Mouse (Mus musculus) embryonic stem cell, embryonic (primary cell): ENCODE measurements around the gene Mknk1.

Experiments used
- CTCF ChIA-PET, 4 experiments: fragments of 300-600 bp in 2 of 4; fragments of 350-600 bp in 2 of 4; sonication (Branson Sonifier 250); formaldehyde crosslinking; loops; one replicate each; lab custom pipeline; 2022; ENCODE audit warnings: inconsistent platforms in 2 of 4; lab: Charles Lee
- POLR2A ChIA-PET, 4 experiments: fragments of 300-600 bp in 2 of 4; fragments of 350-600 bp in 2 of 4; sonication (Branson Sonifier 250); formaldehyde crosslinking; loops; one replicate each; lab custom pipeline; 2022; ENCODE audit warnings: antibody characterized with exemption in 4 of 4, inconsistent platforms in 1 of 4; lab: Charles Lee

Gene Mknk1

DNA sequence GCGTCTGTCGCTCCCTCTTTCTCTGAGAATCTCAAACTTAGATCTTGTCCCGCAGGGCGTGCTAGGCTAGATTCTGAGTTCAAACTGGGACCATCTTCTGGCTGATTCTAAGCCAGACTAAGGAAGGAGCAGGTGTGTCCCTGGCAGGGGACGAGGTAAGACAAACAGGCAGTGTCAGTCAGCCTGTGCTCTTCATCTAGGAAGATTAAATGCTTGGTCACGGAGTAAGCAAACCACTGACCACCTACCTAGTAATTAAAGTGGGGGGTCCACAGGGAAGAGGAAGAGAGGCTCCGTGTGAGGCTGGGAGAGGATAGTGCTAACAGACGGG, 10.5 kb upstream of the Mknk1 start:
- CTCF ChIA-PET: interaction anchor here in 3 of 4 experiments (0.6 to 1.6 kb wide), 4 partner anchors 10 to 251 kb away, joined by 3 to 4 read pairs (median 3); partner anchors contain the start of gene Mknk1 (in 1 of the 3)
- POLR2A ChIA-PET: interaction anchor here (0.6 to 5.1 kb wide), 26 partner anchors 9 to 384 kb away, joined by 3 to 52 read pairs (median 6); partner anchors contain the start of genes Atpaf1 (in 3 of the 4), Mknk1 (in 3 of the 4), Nsun4 (in 3 of the 4) and Dmbx1 (in 1 of the 4)

DNA sequence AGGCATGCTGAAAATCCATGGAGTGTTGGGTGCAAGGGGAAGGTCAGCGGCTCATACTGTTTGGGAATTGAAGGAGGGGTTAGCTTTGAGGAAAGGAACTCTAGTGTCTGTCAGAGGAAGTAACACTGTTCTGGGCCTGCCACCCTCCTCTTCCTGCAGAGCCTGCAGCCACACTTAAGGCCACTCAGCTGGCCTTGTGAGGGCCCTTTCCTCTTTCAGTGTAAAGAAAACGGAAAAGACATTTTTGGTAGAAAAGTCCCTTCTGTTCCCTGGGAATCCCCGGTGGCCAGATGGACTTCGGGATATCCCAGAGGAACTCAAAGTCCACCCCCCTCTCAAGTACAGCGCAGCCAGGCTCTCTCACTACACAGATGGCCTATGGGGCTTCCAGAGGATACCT, 8.5 kb upstream of the Mknk1 start:
- CTCF ChIA-PET: interaction anchor here in 2 of 4 experiments (0.6 to 1.5 kb wide), 2 partner anchors 48 to 815 kb away, joined by 3 read pairs; no protein-coding TSS in a partner anchor
- POLR2A ChIA-PET: interaction anchor here (0.6 to 5.4 kb wide), 19 partner anchors 9 to 830 kb away, joined by 3 to 79 read pairs (median 5); partner anchors contain the start of genes Atpaf1 (in 3 of the 4), Mknk1 (in 2 of the 4), Efcab14 (in 1 of the 4) and Stil (in 1 of the 4)

DNA sequence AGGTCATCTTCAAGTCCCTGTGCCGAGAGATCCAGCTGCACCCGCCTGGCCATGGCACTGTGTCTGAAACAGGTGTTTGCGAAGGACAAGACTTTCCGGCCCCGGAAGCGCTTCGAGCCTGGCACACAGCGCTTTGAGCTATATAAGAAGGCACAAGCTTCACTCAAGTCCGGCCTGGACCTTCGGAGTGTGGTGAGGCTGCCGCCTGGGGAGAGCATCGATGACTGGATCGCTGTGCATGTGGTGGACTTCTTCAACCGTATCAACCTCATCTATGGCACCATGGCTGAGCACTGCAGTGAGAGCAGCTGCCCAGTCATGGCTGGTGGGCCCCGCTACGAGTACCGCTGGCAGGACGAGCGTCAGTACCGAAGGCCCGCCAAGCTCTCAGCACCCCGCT, 7.8 kb upstream of the Mknk1 start:
- ChIA-PET CTCF (interaction anchor here in 2 of 4 experiments (0.6 to 1.5 kb wide), 3 partner anchors 47 to 195 kb away, joined by 3 to 4 read pairs (median 3); partner anchors contain the start of gene Efcab14 (in 1 of the 2)), POLR2A (interaction anchor here in 3 of 4 experiments (0.6 to 5.4 kb wide), 19 partner anchors 9 to 831 kb away, joined by 3 to 79 read pairs (median 5); partner anchors contain the start of genes Atpaf1 (in 3 of the 3), Mknk1 (in 2 of the 3), Efcab14 (in 1 of the 3) and Nsun4 (in 1 of the 3))

DNA sequence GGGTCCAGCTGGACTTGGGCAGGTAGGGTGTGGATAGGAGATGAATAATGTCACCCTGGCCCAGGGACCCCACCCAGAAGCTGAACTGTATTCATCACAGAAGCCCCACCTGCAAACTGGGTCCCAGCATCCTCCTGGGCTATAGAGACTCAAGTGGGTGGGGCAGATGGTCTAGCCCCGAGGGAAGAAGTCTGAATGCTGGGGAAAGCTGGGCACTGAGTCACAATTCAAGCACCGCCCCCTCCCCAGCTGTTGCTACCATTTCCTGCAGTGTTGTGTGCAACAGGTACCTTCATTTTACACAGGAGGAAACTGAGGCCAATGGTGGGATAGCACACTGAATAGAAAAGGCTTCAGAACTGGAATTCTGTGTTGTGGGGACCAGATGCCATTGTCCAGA, 7.0 kb upstream of the Mknk1 start:
- CTCF ChIA-PET: interaction anchor here in 2 of 4 experiments (0.6 to 1.5 kb wide), 5 partner anchors 47 to 152 kb away, joined by 3 to 7 read pairs (median 3); partner anchors contain the start of genes Atpaf1 (in 1 of the 2) and Efcab14 (in 1 of the 2)
- POLR2A ChIA-PET: interaction anchor here in 3 of 4 experiments (0.5 to 5.4 kb wide), 12 partner anchors 9 to 222 kb away, joined by 3 to 79 read pairs (median 4); partner anchors contain the start of genes Atpaf1 (in 2 of the 3), Efcab14 (in 1 of the 3), Mknk1 (in 1 of the 3) and Nsun4 (in 1 of the 3)

DNA sequence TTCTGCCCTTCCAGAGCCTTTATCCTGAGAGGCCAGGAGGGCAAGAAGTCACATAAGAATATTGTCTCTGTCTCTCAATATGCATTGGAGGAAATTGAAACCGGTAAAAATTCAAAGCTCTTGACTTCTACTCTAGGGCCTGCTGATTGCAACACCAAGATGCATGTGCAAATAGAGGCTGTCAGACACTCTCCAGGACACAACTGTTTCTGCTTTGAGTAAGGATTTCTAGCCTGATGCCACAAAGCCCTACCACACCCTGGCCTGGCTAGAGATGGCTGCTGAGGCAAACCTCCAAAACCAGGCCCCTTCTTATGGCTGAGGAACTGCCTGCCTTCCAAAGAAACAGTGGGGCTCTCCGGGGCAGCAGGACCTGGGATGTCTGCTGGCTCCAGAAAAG, 3.4 kb upstream of the Mknk1 start:
- ChIA-PET POLR2A (interaction anchor here in 1 of 4 experiments (1.8 to 2.2 kb wide), 2 partner anchors 14 to 62 kb away, joined by 4 to 8 read pairs; no protein-coding TSS in a partner anchor), CTCF (no interaction called here)

DNA sequence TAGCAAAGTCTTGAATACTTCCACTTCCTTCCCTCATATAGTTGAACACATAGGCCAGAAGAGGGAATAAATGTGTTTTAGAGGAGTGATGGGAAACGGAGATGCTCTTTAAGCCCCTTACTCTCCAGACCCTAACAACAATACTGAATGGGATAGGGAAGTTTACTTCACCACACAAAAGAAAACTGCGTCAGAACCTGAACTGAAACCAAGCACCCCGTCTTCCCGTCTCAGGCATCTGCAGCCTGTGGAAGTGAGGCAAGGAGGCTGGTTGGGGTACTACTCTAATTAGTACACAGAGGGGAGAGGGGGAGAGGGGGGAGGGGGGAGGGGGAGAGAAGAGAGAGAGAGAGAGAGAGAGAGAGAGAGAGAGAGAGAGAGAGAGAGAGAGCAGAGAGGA, 802 bp upstream of the Mknk1 start:
- ChIA-PET CTCF (interaction anchor here in 1 of 4 experiments (1.5 kb wide), 1 partner anchor 9 kb away, joined by 4 read pairs; no protein-coding TSS in a partner anchor), POLR2A (interaction anchor here in 3 of 4 experiments (0.6 to 5.6 kb wide), 12 partner anchors 8 to 787 kb away, joined by 3 to 52 read pairs (median 6); partner anchors contain the start of genes Atpaf1 (in 1 of the 3) and Mob3c (in 1 of the 3))

DNA sequence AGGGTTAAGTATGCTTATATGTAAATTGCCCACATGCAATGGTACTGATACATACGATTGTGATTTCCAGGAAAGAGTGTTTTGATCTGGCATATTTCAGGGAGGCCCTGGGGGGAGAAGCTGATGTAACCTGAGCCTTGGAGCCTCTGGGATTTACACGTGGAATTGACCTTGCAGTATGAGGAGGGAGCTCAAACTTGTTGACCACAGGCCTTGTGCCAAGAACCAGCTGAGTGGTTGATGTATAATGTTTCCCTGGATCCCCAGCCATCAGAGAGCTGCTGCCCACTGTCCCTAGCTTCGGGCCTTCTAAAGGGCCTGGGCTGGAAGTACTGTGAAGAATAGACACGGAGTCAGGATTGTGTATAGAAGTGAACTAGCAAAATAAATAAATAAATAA, 958 bp downstream of the Mknk1 start:
- CTCF ChIA-PET: interaction anchor here (0.6 to 1.6 kb wide), 7 partner anchors 12 to 164 kb away, joined by 3 to 7 read pairs (median 4); no protein-coding TSS in a partner anchor
- POLR2A ChIA-PET: interaction anchor here in 3 of 4 experiments (0.7 to 5.6 kb wide), 32 partner anchors 7 to 213 kb away, joined by 3 to 52 read pairs (median 5); partner anchors contain the start of genes Mob3c (in 3 of the 3), Atpaf1 (in 2 of the 3), Dmbx1 (in 1 of the 3) and Efcab14 (in 1 of the 3)

DNA sequence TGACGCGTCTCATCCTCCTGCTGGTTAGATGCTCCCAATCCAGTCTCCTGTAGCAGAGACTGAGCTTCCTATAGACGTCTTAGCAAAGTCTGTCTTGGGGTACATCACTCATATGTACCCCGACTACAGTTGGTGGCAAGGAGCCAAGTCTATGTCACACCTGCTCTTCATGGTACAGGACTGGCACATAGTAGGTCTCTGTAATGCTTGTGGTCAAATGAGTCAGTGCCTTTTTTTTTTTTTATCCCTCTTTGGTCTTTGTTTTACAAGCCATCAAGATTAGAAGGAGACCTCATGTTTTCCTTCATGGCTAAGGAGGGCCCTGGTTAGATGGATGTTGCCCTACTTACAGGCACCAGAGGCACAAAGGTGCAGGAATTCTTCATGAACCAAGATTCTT, 1.8 kb downstream of the Mknk1 start:
- ChIA-PET CTCF (no interaction called here), POLR2A (interaction anchor here in 2 of 4 experiments (0.6 to 5.6 kb wide), 8 partner anchors 11 to 213 kb away, joined by 3 to 52 read pairs (median 16); partner anchors contain the start of genes Mob3c (in 2 of the 2), Atpaf1 (in 1 of the 2) and Nsun4 (in 1 of the 2))

DNA sequence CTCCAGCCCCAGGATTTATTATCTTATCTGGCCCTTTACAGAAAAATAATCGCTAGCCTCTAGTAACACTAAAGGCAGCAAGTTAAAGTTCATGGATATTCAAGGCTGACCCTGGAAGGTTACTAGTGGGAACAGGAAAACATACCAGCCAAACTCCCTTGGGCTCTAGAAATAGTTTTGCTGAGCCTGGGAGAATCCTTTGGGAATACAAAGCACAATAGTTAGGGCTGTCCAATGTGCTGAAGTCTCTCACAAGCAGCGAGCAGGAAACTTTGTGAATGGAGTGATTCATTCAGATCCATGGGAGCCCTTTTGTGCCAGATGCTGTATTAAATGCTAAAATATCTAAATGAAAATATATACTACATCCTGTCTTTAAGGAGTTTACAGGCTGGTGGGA, 7.7 kb downstream of the Mknk1 start:
- ChIA-PET CTCF (interaction anchor here in 2 of 4 experiments (0.5 to 0.8 kb wide), 3 partner anchors 47 to 159 kb away, joined by 3 read pairs; no protein-coding TSS in a partner anchor), POLR2A (interaction anchor here (0.9 to 1.6 kb wide), 12 partner anchors 7 to 839 kb away, joined by 3 to 8 read pairs (median 4); partner anchors contain the start of genes Mknk1 (in 2 of the 4), Mob3c (in 1 of the 4) and Prdx1 (in 1 of the 4))

DNA sequence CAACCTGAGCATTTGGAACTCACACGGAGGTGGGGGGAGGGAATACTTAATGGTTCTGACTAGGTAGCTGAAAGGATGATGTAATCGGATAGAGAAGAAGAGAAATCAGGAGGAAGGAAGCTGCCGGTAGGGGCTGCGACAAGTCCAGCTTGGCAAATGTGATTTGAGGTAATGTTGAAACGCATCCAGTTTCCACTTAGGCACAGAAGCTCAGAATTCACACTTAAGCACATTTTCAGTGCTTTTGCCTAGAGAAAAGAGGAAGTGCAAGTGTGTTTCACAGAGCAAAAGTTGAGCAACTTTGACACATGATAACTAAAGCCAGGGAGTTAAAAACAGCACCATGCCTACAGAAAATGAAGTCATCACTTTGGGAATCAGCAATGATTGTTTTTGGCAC, 8.4 kb downstream of the Mknk1 start:
- ChIA-PET CTCF (interaction anchor here in 2 of 4 experiments (0.5 to 0.8 kb wide), 4 partner anchors 18 to 158 kb away, joined by 3 read pairs; no protein-coding TSS in a partner anchor), POLR2A (interaction anchor here (0.6 to 1.6 kb wide), 17 partner anchors 8 to 838 kb away, joined by 3 to 8 read pairs (median 3); partner anchors contain the start of genes Mknk1 (in 3 of the 4), Atpaf1 (in 1 of the 4), Mob3c (in 1 of the 4) and Nsun4 (in 1 of the 4))

DNA sequence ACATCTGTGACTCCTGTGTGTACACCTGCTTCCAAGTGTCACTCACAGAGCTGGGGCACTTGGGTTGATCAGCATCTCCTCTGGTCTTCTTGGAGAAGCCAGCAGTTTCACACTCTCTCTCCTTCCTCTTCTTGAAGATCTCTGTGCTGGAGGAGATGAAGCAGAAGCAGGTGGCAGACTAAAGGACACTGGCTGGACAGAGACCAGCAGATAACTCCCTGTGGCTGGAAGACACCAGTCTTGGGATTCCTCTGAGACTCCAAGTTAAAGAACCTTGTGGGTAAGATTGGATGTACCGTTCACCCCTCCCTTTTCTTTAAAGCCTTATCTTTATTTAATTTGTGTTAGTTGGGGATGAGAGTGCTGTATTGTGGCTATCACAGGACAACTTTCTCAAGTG, 9.1 kb downstream of the Mknk1 start:
- ChIA-PET POLR2A (interaction anchor here in 3 of 4 experiments (0.6 to 1.6 kb wide), 10 partner anchors 9 to 373 kb away, joined by 3 to 8 read pairs (median 4); partner anchors contain the start of genes Mknk1 (in 3 of the 3), Atpaf1 (in 1 of the 3), Nsun4 (in 1 of the 3) and Pik3r3 (in 1 of the 3)), CTCF (interaction anchor here in 1 of 4 experiments (0.7 kb wide), 1 partner anchor 18 kb away, joined by 3 read pairs; no protein-coding TSS in a partner anchor)

DNA sequence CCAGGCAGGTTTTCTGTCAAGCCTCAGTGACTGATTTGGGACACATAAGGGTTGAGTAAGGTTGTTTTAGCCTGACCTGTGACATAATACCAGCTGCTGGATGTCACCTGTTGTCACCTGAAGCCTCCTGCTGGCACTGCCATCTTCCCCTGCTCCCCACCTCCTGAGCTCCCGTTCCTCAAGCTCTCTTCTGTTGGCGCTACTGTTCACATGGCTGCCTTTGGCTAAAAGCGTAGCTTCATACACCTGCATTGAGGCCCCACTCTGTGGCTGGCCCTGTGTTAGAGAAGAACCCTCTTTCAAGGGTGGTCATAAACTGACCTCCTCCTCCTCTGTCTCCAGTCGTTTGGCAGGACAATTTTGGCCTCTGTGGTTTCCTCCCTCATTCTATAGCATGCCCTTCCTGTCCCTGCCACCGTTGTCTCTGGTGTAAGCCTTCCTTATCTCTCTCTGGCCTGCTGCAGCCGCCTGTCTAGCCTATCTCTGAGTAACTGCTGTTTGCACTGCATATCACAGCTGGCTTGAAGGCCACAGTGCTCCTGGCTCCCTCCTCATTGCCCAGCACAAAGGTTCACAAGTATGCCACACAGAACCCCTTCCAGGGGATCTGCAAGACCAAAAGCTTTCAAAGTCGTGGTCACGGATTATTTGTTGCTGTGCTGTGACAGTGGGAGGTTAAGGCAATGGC, 10.1 kb downstream of the Mknk1 start:
- ChIA-PET POLR2A (interaction anchor here in 3 of 4 experiments (0.7 to 1.6 kb wide), 3 partner anchors 10 to 111 kb away, joined by 3 read pairs; partner anchors contain the start of genes Mknk1 (in 2 of the 3) and Efcab14 (in 1 of the 3)), CTCF (no interaction called here)

DNA sequence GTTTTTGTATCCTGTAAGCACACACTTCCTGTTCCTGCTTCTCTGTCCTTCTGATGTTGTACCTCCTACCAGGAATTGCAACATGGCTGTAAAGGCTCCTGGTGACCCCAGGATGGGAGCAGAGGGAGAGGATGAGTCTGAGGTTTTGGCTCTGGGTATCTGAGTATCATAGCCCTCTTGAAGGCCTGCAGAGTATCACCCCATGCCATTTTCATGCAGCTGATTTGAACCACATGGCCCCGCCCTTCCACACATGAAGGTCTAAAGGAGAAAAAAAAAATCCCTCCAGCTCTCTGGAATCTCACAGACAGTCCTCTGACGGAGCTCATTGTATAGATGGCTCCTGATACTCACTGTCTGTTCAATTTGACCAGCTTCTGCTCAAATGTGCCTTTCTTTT, 11.1 kb downstream of the Mknk1 start:
- ChIA-PET POLR2A (interaction anchor here in 2 of 4 experiments (1.2 to 1.6 kb wide), 2 partner anchors 11 to 112 kb away, joined by 3 read pairs; partner anchors contain the start of genes Efcab14 (in 1 of the 2) and Mknk1 (in 1 of the 2)), CTCF (no interaction called here)

DNA sequence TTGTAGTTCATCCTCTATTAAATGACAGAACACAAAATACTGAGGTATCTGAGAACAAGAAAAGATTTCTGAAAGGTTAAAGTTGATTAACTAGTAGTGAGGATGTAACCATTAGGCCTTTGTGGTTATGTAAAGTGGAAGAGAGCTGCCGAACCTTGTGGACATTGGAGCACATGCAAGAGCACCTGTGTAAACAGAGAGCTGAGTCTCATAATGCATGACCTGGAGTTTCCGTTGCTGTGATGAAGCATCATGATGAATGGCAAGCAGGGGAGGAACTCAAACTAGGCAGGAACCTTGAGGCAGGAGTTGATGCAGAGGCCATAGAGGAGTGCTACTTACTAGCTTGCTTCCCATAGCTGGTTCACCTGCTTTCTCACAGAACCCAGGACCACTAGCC, 11.6 kb downstream of the Mknk1 start:
- ChIA-PET CTCF (no interaction called here), POLR2A (interaction anchor here in 1 of 4 experiments (1.2 kb wide), 1 partner anchor 11 kb away, joined by 3 read pairs; the partner anchor contains the start of gene Mknk1)

DNA sequence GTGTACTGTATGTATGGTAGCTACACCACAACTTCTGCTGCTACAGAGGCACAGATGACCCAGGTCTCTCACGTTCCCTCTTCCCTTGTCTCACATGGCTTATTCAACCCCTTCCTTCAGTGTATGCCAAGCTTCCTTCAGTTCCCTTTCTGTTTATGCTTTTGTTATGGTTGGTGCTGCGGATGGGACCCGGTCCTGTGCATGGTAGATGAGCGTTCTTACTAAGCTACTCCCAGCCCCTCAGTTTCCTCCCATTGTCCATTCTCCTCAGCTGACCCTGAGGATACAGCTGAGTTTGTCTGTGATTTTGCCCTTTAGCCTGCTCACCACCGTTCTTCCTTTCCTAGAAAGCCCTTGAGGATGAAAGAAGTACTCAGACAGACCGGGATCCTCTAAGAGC, 12.6 kb downstream of the Mknk1 start:
- POLR2A ChIA-PET: interaction anchor here in 1 of 4 experiments (0.8 kb wide), 1 partner anchor 118 kb away, joined by 3 read pairs; no protein-coding TSS in a partner anchor
- CTCF ChIA-PET: interaction anchor here in 1 of 4 experiments (1.1 kb wide), 1 partner anchor 114 kb away, joined by 3 read pairs; the partner anchor contains the start of gene Efcab14

DNA sequence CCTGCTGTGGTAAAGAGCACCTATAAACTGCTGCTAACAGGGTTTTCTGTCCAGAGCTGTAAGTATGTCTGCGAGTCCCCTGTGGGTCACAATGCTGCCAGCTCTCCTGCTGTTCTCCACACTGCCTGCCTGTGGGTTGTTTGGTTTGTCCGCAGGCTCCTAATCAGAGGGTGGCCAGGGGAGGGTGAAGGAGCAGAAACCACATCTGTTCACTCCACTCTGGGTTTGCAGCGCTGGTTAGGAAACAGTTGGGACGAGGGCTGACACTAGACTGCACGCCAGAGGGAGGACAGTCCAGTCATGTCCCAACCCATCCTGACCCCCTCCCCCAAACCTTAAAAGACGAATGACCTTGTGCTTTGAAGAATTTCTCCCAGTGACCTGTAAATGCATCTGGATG, 16.1 kb downstream of the Mknk1 start:
- POLR2A ChIA-PET: interaction anchor here in 2 of 4 experiments (0.7 to 1.8 kb wide), 3 partner anchors 16 to 18 kb away, joined by 3 to 4 read pairs (median 3); partner anchors contain the start of gene Mknk1 (in 2 of the 2)
- CTCF ChIA-PET: no interaction called here

DNA sequence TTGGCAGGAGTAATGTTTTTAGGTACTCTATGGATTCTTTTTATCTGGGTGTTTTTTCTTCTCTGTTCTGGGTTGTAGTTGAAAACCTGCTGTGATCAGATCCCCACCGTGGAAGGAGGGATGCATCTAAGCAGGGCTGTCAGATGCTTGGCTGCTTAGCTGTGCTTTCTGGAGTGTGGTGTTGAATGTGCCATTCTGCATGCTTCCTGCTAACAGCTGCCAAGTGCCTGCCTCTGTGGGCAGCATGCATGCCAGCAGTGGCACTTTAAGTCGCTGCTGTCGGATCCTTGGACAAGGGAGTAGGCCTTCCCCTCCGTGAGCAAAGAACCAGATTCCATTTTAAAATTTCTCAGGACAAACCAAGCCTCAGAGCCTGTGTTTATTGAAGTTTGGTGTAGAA, 16.6 kb downstream of the Mknk1 start:
- ChIA-PET CTCF (interaction anchor here in 1 of 4 experiments (0.8 kb wide), 1 partner anchor 42 kb away, joined by 3 read pairs; no protein-coding TSS in a partner anchor), POLR2A (interaction anchor here in 2 of 4 experiments (0.7 to 1.8 kb wide), 3 partner anchors 16 to 18 kb away, joined by 3 to 4 read pairs (median 3); partner anchors contain the start of gene Mknk1 (in 2 of the 2))
